Mouse (Mus musculus) retina, postnatal 7 days (tissue): ENCODE results near the gene Hcst.

Experiments used
- DNase-seq: peaks from one replicate; pipeline ENCODE4 v3.0.0-alpha.2; 2012; ENCODE audit warnings: low read depth, low spot score

Gene Hcst

DNA sequence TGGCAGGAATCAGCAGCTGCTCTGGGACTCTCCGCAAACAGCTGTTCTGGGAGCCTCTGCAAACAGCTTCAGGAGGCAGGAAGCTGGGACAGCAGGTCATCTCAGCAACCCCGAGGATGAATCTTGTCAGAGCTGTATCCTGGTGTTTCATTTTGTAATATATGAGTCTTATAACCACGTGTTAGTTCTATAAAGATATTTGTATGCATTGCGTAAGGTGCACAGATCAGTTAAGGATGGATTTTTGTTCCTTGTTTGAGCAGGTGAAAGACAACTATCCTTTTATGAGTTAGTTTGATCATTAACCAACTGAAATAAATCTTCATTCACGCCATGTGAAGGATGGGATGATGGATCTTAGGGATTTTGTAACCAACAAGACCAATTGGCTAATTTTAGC is 39.6 kb downstream of the Hcst start:
- no peak for DNase-seq

GRCm38 (mm10) chr7:30373501-30373962 is 46.1 kb downstream of the Hcst start:
- DNase-seq, result peak; percentile 89
